Mouse (Mus musculus): ENCODE data around the gene Smg6.

Smg6 gene

DNA sequence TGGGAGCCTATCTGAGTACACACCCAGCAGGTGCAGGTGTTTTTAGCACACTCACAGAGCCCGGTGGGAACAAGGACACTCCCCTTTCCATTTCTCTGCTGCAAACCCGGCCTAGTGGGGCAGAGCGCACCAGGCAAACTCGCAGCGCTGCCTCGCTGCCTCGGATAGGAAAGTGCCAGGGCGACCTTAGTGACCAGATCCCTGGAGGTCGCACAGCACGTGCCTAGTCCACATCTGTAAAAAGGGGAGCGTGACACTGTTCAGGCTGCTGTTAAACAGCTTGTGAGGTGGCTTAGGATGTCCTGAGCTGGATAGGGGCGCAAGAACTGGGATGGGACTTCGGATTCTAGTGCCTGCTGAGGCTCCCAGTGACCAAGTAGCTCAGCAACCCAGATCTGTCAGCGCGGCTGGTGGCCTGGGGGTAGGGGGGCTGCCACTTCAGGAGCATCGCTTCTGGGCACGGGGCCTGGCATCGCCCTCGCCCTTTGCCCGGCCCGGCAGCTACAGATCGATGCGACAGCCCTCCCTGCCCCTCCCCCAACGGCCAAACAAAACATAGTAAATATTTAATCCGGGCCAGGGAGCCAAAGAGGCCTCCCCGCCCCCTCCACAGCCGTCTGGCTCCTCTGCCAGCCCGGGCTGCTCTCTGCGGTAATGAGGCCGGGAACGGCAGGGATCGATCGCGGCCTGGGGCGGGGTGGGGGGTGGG, 287.9 kb downstream of the Smg6 start:
- peak; percentile 58 to 61 for DNase-seq (ENCODE audit: low spot score in 2 of 2)

All from right cerebral cortex, postnatal 10 days (tissue).